Mouse (Mus musculus) embryonic facial prominence, embryonic 14.5 days (tissue): ENCODE results near the gene Aasdh. TPM values are rescaled to one million over a fixed set of nuclear protein-coding genes. Genes with fewer than 3 reads are reported as not detected.
"Not testable (repeated sequence)": the region's sequence is repeated elsewhere in the genome, so short reads cannot be mapped to it uniquely, and the experiment has no call there.

Source experiments
- ATAC-seq: fragments of 200-750 bp; cut with Nextera tagmentation; 2 replicates; pipeline ENCODE4 v1.8.0; 2017; ENCODE audit warnings: low read depth, moderate number of reproducible peaks, moderate TSS enrichment
- DNase-seq: peaks from one replicate; pipeline ENCODE4 v3.0.0-alpha.2; 2015; ENCODE audit warnings: low spot score
- H3K27ac ChIP-seq: fragments of 300-500 bp; sonication (generic); replicated peaks from 2 replicates; pipeline ENCODE4 v1.5.1; 2014; ENCODE audit warnings: low read depth, mild to moderate bottlenecking, low read length, moderate library complexity
- H3K27me3 ChIP-seq: fragments of 300-500 bp; sonication (generic); replicated peaks from 2 replicates; pipeline ENCODE4 v1.6.1; 2014; ENCODE audit warnings: low read length; ENCODE audit not compliant: control insufficient read depth, insufficient read depth
- H3K36me3 ChIP-seq: fragments of 300-500 bp; sonication (generic); 2 replicates; pipeline ENCODE4 v1.6.1; 2014; ENCODE audit warnings: low read length, mixed read lengths; ENCODE audit not compliant: control insufficient read depth, insufficient read depth
- H3K4me1 ChIP-seq: fragments of 300-500 bp; sonication (generic); 2 replicates; pipeline ENCODE4 v1.6.1; 2014; ENCODE audit warnings: antibody characterized with exemption, low read length; ENCODE audit not compliant: control insufficient read depth, insufficient read depth
- H3K4me2 ChIP-seq: fragments of 300-500 bp; sonication (generic); 2 replicates; pipeline ENCODE4 v1.6.1; 2014; ENCODE audit warnings: low read depth, mild to moderate bottlenecking, low read length, moderate library complexity, mixed read lengths
- H3K4me3 ChIP-seq: fragments of 300-500 bp; sonication (generic); 2 replicates; pipeline ENCODE4 v1.5.1; 2014; ENCODE audit warnings: low read depth, mild to moderate bottlenecking, low read length
- H3K9ac ChIP-seq: fragments of 300-500 bp; sonication (generic); 2 replicates; pipeline ENCODE4 v1.6.1; 2014; ENCODE audit warnings: low read depth, mild to moderate bottlenecking, low read length, moderate library complexity, mixed read lengths
- H3K9me3 ChIP-seq: fragments of 300-500 bp; sonication (generic); 2 replicates; pipeline ENCODE4 v1.6.1; 2016; ENCODE audit warnings: low read length; ENCODE audit not compliant: control insufficient read depth
- WGBS: fragments of 180-500 bp; shearing (Covaris S2); extraction: QIAGEN DNeasy Blood & Tissue Kit; methylation state at CpG from one replicate; pipeline ENCODE4 v1.1.7; 2014; 5-methylcytosine and 5-hydroxymethylcytosine counted together
- polyA plus RNA-seq: library from polyadenylated mRNA; unstranded; fragments of >200 nt; fragmentation: Nextera tagmentation; extraction: Ambion mirVana; gene quantifications from 2 replicates; pipeline ENCODE4 v1.2.1, GENCODE M21; 2014

The Aasdh gene
- polyA plus RNA-seq, 1 experiment from 2014 or later: 13.1 TPM

GRCm38 (mm10) chr5:76924296-76924695 lies 19.0 kb upstream of the Aasdh start:
- Histone ChIP-seq H3K9me3 (no peaks in the 10 kb centered on the region), H3K4me3 (no peak overlapping the region), H3K27me3 (no peaks in the 10 kb centered on the region), H3K9ac (no peak overlapping the region), H3K4me1 (peaks cover 15% of the 10 kb centered on the region), H3K36me3 (peaks cover 56% of the 10 kb centered on the region), H3K27ac (no peak overlapping the region), H3K4me2 (no peak overlapping the region)
- ATAC-seq: no peak
- WGBS: 75% methylated on average over 1 of the region's 1 CpGs
- DNase-seq: no peak

DNA sequence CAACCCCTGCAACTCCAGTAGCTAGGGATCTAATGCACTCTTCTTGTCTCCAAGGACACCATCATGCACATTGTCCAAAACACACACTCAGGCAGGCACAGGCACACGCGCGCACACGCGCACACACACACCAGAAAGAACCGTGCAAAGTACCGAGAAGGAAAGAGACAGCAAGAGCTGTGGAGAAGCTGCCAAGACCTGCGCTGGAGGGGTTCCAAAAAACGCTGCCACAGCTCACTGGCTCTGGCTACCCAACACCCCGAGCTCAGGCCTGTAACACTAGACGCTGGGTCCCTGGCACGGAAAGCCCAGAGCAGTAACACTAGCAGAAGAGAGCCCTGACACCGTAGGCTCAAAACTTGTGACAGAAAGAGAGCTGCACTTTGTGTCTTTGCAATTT lies 18.1 kb upstream of the Aasdh start:
- peak; percentile 81 for DNase-seq
- Histone ChIP-seq H3K9ac (no peak overlapping the region), H3K4me3 (no peak overlapping the region), H3K9me3 (no peaks in the 10 kb centered on the region), H3K4me1 (peaks cover 15% of the 10 kb centered on the region), H3K27ac (no peak overlapping the region; the same call in 1 of the 2 replicates), H3K4me2 (no peak overlapping the region), H3K27me3 (no peaks in the 10 kb centered on the region), H3K36me3 (peaks cover 64% of the 10 kb centered on the region)
- 72% methylated on average over 13 of the region's 13 CpGs for WGBS
- peak; percentile 62; the same call in 1 of the 2 replicates for ATAC-seq

GRCm38 (mm10) chr5:76922833-76923232 lies 17.5 kb upstream of the Aasdh start:
- DNase-seq (no peak), ATAC-seq (no peak)
- H3K36me3 ChIP-seq: peaks cover 70% of the 10 kb centered on the region
- H3K9me3 ChIP-seq: no peaks in the 10 kb centered on the region
- no peak overlapping the region for H3K9ac ChIP-seq
- H3K27me3 ChIP-seq: no peaks in the 10 kb centered on the region
- WGBS: 83% methylated on average over 4 of the region's 4 CpGs
- no peak overlapping the region for H3K4me2 ChIP-seq
- H3K4me3 ChIP-seq: no peak overlapping the region
- no peak overlapping the region for H3K27ac ChIP-seq
- H3K4me1 ChIP-seq: peaks cover 10% of the 10 kb centered on the region

GRCm38 (mm10) chr5:76912522-76912921 lies 7.2 kb upstream of the Aasdh start:
- WGBS: 94% methylated on average over 5 of the region's 5 CpGs
- H3K27ac ChIP-seq, H3K4me1 ChIP-seq, H3K9me3 ChIP-seq, H3K4me3 ChIP-seq, ATAC-seq, H3K9ac ChIP-seq, DNase-seq, H3K4me2 ChIP-seq, H3K27me3 ChIP-seq: not testable (repeated sequence)
- peaks cover 32% of the 10 kb centered on the region for H3K36me3 ChIP-seq

- no peak for DNase-seq
- WGBS: 71% methylated on average over 3 of the region's 3 CpGs
- Histone ChIP-seq H3K36me3 (peaks cover 23% of the 10 kb centered on the region), H3K4me2 (no peak overlapping the region), H3K9ac (no peak overlapping the region), H3K27ac (no peak overlapping the region), H3K4me3 (no peak overlapping the region), H3K9me3 (no peaks in the 10 kb centered on the region), H3K27me3 (no peaks in the 10 kb centered on the region), H3K4me1 (0 out of 2 replicates have a peak, but pooled peaks cover 2% of the 10 kb centered on the region)
- no peak for ATAC-seq
Measured at GRCm38 (mm10) chr5:76910807-76911206, 5.5 kb upstream of the Aasdh start.

GRCm38 (mm10) chr5:76906155-76906499 lies 813 bp upstream of the Aasdh start:
- Histone ChIP-seq H3K9ac (peak overlapping the region; percentile 88), H3K36me3 (peaks cover 12% of the 10 kb centered on the region; the same call in 1 of the 2 replicates), H3K27me3 (no peaks in the 10 kb centered on the region), H3K9me3 (no peaks in the 10 kb centered on the region), H3K4me1 (0 out of 2 replicates have a peak, but pooled peaks cover 2% of the 10 kb centered on the region), H3K27ac (peak overlapping the region; percentile 83; the same call in 1 of the 2 replicates), H3K4me2 (peak overlapping the region; percentile 74), H3K4me3 (peak overlapping the region; percentile 73)
- ATAC-seq: no peak
- 51% methylated on average over 3 of the region's 3 CpGs for WGBS
- no peak for DNase-seq

GRCm38 (mm10) chr5:76904713-76905404 lies 455 bp downstream of the Aasdh start:
- DNase-seq (no peak), ATAC-seq (peak; percentile 48)
- peak overlapping the region; percentile 73 for H3K4me3 ChIP-seq
- 0 out of 2 replicates have a peak, but pooled peaks cover 2% of the 10 kb centered on the region for H3K4me1 ChIP-seq
- H3K36me3 ChIP-seq: peaks cover 11% of the 10 kb centered on the region; the same call in 1 of the 2 replicates
- no peaks in the 10 kb centered on the region for H3K27me3 ChIP-seq
- 3% methylated on average over 19 of the region's 19 CpGs for WGBS
- H3K27ac ChIP-seq: peak overlapping the region; percentile 83
- H3K4me2 ChIP-seq: peak overlapping the region; percentile 74
- H3K9me3 ChIP-seq: no peaks in the 10 kb centered on the region
- peak overlapping the region; percentile 88 for H3K9ac ChIP-seq

GRCm38 (mm10) chr5:76902131-76902530 lies 3.2 kb downstream of the Aasdh start:
- H3K4me1 ChIP-seq: 0 out of 2 replicates have a peak, but pooled peaks cover 2% of the 10 kb centered on the region
- no peak for ATAC-seq
- no peaks in the 10 kb centered on the region for H3K9me3 ChIP-seq

GRCm38 (mm10) chr5:76893084-76893483 lies 12.2 kb downstream of the Aasdh start:
- WGBS: 82% methylated on average over 2 of the region's 2 CpGs
- no peaks in the 10 kb centered on the region for H3K9me3 ChIP-seq
- ATAC-seq: no peak
- no peaks in the 10 kb centered on the region for H3K4me1 ChIP-seq
- no peak overlapping the region for H3K27ac ChIP-seq
- H3K4me2 ChIP-seq: no peak overlapping the region
- H3K27me3 ChIP-seq: no peaks in the 10 kb centered on the region
- peaks cover 69% of the 10 kb centered on the region for H3K36me3 ChIP-seq
- H3K4me3 ChIP-seq: no peak overlapping the region
- H3K9ac ChIP-seq: no peak overlapping the region
- no peak for DNase-seq

More at GRCm38 (mm10) chr5:76902131-76902530, 3.2 kb downstream of the Aasdh start:
- Histone ChIP-seq H3K9ac (no peak overlapping the region), H3K4me3 (no peak overlapping the region), H3K27ac (no peak overlapping the region), H3K36me3 (peaks cover 13% of the 10 kb centered on the region; the same call in 1 of the 2 replicates), H3K4me2 (no peak overlapping the region), H3K27me3 (no peaks in the 10 kb centered on the region)
- 77% methylated on average over 4 of the region's 4 CpGs for WGBS
- no peak for DNase-seq
